Mouse (Mus musculus): Measurements from ENCODE around the gene Htr1d.

Gene Htr1d

DNA sequence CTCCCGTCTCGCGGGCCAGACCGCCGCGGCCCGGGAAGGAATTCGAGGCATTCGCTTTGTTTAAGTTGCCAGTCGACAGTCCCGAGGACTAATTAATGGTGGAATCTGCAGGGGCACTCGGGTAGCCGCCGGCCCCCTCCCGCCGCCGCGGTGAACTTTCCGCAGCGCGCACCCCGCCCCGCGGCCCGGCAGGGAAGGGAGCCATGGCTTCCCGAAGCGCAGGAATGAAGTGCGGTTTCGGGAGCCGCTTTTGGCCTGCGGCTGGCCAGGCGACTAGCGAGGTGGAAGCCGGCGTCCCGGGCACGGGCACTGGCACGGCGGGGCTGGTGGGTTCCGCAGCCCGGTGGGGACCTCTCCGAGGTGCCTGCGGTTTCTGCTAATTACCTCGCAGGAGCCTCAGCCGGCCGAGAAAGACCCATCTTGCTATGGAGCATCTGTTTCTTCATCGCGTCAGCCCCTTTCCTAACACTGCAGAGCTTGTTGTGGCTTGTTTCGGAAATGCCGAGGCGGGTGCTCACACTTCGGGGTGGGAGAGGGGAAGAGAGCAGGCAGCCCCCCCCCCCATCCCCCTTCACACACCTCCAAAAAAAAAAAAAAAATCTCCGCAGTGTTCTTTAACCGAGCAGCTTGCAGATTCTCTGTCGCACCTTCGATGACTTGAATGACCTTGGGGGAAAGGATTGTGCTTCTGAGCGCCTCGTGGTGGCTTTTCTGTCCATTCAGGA, 47.2 kb downstream of the Htr1d start:
- in situ Hi-C loops (cut with MboI; ENCODE audit: low pct_unique_long_range_greater_than_20kb in 1 of 2, low sequenced_read_pairs in 2 of 2, unreplicated experiment in 1 of 2) = no loop called here

DNA sequence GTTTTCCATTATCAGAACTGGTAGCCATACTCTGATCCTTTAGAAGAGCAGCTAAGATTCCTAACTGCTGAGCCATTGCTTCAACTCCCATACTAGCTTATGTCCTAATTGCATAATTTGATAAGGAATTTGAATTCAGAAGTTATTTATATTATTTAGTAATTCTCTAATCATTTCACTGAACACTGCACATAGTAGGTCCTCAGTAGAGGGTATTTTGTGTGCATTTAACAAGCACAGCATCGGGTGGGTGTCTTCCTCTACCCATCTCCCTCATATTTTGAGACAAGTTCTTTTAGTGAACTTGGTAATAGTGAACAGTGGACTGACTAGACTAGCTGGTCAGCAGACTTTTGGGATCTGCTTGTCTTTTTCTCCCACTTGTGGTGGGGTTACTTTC, 53.4 kb downstream of the Htr1d start:
- in situ Hi-C loops (cut with MboI; ENCODE audit: low pct_unique_long_range_greater_than_20kb in 1 of 2, low sequenced_read_pairs in 2 of 2, unreplicated experiment in 1 of 2) = no loop called here

DNA sequence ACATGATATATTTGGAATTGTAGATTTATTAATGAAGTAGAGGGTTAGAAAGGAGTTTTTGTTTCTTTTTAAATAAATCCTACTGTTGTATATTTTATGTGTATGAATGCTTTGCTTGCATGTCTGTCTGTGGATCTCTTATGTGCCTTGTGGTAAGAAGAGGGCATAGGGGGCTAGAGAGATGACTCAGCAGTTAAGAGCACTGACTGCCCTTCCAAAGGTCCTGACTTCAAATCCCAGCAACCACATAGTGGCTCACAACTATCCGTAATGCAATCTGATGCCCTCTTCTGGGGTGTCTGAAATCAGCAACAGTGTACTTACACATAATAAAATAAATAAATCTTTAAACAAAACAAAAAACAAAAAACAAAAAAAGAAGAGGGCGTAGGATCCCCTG, 63.2 kb downstream of the Htr1d start:
- in situ Hi-C loops (cut with MboI; ENCODE audit: low pct_unique_long_range_greater_than_20kb in 1 of 2, low sequenced_read_pairs in 2 of 2, unreplicated experiment in 1 of 2) = no loop called here
